Mouse (Mus musculus) brain, adult 10 weeks (tissue): ENCODE results near the gene Pwwp2a. TPM values are rescaled to one million over a fixed set of nuclear protein-coding genes. Genes with fewer than 3 reads are reported as not detected.

ENCODE experiments used
- polyA plus RNA-seq: library from polyadenylated mRNA; stranded (reverse); fragments of 350-450 nt; fragmentation: Illumina TruSeq; extraction: RNeasy Lipid Tissue Mini Kit (QIAGEN cat#74804); gene quantifications from one replicate; pipeline ENCODE4 v1.2.3, GENCODE M21; 2015; ENCODE audit warnings: low read depth, low replicate concordance

Gene Pwwp2a
- polyA plus RNA-seq = 26.8 TPM

DNA sequence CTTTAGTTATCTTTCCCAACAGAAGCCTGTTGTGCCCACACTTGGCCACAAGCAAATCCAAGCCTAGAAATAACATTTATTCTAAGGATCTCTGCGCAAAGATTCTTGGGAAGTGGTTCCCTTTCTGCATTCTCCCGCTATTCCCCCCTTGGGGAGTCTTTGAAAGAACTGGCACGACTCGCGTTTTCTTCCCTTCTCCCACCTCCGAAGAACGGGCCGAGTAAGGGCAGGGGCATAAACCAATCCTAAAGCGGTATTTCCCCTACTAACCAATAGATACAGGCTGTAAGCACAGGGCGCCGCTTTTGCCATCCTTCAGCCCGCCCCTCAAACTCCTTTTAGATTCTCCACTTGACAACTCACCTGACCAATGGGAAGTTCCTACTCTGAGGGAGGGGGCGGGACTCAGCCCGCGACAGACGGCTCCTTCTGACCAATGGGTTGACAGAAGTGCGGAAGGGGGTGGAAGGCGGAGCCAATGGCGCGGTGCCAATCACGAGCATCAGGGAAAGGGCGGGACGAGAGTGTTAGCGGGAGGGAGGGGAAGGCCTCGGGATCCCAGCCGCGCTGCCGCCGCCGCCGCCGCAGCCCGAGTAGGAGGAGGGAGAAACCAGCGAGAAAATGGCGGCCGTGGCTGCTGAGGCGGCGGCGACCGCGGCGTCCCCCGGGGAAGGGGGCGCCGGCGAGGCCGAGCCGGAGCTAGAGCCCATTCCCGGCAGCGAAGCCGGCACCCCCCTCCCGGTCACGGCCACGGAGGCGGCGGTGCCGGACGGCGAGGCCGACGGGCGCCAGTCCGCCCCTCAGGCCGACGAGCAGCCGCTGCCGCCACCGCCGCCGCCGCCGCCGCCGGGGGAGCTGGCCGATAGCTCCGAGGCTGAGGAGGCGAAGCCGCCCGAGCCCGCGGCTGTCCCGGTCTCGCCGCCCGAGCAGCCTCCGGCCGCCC is at the start of gene Pwwp2a:
Gene Pwwp2a, plus strand, starts transcription at position 527 of the 943 bp plus-strand sequence.

GRCm38 (mm10) chr11:43747233-43748226 is 65.7 kb downstream of the Pwwp2a start, which contains the start of gene Ttc1:
TSS of gene Ttc1 (minus strand) at chr11:43748008.

Other genes with a start within 250 kb of the Pwwp2a start
- 48.3 TPM for gene Slu7, start 248.3 kb upstream of the Pwwp2a start, polyA plus RNA-seq
- 2.1 TPM for gene C1qtnf2, start 207.7 kb upstream of the Pwwp2a start, polyA plus RNA-seq
- 2.1 TPM for gene Ccnjl, start 153.2 kb upstream of the Pwwp2a start, polyA plus RNA-seq
- 0.58 TPM for gene 4933415A04Rik, start 95.0 kb upstream of the Pwwp2a start, polyA plus RNA-seq
- not detected for gene Fabp6, start 80.5 kb upstream of the Pwwp2a start, polyA plus RNA-seq
- gene Ttc1, start 66.0 kb downstream of the Pwwp2a start, polyA plus RNA-seq = 88.2 TPM
- 17.2 TPM for gene Adra1b, start 219.2 kb downstream of the Pwwp2a start, polyA plus RNA-seq